Mouse (Mus musculus) spleen, postnatal 4 days (tissue): ENCODE measurements around the gene Zfyve27.

Experiments
- DNase-seq, 2 experiments: peaks; one replicate each; pipeline ENCODE4 v3.0.0; 2022; ENCODE audit warnings: low spot score in 2 of 2

The Zfyve27 gene

GRCm38 (mm10) chr19:42163764-42164163 lies at the start of gene Zfyve27:
Gene Zfyve27, plus strand, starts transcription at chr19:42163951.
- no peak for DNase-seq

- DNase-seq = no peak
Measured at GRCm38 (mm10) chr19:42115783-42116335, 47.9 kb upstream of the Zfyve27 start.

DNA sequence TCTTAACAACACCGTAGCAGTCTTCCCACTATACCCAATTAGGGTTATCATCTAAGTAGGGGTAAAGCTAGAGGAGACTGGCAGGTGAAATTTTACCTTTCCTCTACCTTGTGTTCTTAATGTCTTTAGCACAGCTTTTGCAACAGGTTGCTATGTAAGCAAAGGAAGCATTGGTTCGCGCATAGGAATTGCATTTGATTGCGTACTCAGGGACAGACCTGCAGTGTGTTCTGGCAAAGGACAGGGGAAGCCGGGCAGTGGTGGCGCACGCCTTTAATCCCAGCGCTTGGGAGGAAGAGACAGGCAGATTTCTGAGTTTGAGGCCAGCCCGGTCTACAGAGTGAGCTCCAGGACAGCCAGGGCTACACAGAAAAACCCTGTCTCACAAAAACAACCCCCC lies 45.6 kb upstream of the Zfyve27 start:
- DNase-seq = no peak

DNA sequence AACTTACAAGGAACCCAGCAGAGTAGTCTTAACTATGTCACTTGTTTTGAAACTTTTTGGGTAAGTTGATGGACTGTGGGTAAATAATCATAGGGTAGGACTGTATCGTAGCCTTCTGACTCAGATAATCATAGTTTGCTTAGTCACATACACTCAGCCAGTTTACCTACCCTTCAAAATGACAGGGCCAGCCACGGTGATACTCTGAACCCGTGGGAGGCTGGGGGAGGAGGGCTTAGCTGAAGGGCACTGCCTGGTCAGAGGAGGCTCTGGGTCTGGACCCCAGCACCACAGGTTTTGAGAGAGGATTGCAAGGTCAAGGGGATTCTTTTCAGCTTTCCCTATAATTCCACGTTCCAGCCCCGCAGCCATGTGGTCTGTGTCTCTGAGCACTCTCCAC lies 45.2 kb upstream of the Zfyve27 start:
- no peak for DNase-seq

GRCm38 (mm10) chr19:42120451-42120850 lies 43.3 kb upstream of the Zfyve27 start:
- DNase-seq = no peak

- no peak for DNase-seq
Measured at GRCm38 (mm10) chr19:42124684-42125083, 39.1 kb upstream of the Zfyve27 start.

- DNase-seq = no peak
Measured at GRCm38 (mm10) chr19:42125501-42126218, 38.1 kb upstream of the Zfyve27 start.

DNA sequence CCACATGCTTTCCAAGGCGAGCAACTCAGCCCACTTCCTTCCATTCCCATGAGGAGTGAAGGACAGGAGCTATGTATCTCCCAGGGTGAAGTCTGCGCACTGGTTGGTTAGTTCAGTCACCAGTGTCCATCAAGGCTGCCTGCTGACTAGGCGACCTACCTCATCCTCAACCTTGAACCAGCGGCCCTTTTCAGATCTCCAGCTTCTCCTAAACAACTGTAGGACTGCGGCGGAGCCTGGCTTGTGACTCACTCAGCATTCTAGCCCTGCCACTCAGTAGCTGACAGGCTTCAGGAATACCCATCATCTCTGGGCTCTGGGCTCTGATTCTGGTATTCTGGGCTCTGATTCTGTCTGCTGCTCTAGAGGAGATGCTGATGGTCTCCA lies 37.5 kb upstream of the Zfyve27 start:
- DNase-seq = no peak

DNA sequence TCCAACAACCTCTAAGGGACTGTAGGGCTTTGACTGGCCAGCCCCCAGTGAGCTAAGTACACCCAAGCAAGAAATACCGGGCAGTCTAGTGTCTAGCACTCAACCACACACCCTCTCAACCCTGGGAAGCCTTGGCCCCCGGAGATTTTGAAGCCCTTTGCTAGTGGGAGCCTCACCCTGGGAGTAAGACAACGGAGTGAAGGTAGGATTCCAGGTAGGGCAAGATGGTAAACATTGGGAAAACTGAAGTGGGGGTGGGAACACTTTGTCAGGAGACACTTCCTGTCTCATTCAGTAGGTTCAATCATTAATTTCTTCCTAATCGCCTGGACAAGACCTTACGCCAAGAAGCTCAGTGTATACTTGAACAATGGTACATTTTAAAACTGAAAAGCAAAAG lies 36.7 kb upstream of the Zfyve27 start:
- no peak for DNase-seq

DNA sequence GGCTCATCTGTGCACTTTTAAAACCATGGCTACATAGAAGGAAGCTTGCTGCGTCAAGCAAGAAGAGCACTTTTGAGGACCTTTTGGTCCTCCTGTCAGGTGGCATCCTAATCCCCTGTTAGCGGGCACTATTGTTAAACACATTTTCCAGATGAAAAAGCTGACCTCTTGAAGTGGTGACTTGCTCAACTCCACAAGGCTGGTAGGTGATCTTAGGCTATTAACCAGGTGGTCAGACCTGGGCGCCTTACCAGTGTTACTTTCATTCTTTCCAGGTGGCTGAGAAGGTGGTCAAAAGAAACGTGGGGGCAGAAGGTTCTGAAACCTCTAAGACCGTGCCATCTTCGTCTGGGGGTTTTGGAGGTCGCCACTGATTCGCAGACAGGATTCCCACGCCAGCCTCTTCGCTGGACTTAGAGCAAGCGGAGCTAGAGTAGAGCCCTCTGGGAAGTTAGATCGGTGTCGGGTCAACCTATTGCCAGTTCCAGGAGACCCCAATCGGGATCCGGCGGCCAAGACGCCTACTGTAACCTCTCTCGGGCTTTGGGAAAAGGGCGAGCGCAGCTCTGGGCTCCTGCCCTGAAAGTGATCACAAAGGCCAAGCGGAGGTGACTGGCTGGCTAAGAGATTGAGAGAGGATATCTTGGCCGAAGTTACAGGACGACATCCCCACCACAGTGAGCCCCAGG lies 35.6 kb upstream of the Zfyve27 start:
- no peak for DNase-seq

DNA sequence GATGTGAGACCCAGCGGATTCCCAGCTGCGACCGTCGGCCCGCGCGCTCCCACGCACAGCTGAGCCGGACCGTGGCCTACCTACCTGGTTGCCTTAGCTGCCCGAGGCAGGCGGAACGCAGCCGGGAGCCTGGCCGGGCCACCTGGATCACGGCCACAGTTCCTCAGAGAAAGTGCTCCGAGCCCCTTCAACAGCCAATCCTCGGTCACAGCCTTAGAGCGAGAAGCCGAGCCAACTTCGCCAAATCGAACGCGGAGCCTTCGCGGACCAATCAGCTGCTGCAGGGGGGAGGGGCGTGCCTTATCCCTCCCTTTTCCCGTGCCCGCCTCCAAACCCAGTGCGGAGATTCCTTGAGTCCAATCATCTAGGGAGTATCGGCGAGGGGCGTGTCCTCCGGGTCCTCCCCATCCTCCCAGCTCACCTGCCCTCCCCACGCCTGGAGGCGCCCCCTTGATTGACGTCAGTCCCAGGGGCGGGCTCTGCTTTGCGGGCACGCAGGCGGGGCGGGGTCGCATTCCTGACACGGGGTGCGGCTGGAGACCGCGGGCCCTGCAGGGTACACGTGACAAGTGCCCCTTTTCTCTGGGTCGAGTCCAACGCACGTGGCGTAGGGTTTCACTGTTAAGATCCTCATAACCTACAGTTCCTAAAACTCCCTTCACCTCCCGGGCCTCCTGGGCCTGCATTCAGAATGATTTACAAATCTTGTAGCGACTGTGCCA lies 34.8 kb upstream of the Zfyve27 start, which contains the start of gene Avpi1:
TSS of gene Avpi1 (minus strand) at position 273 of the 722 bp plus-strand sequence.
- DNase-seq = peak; percentile 86 to 89

- DNase-seq = no peak
Measured at GRCm38 (mm10) chr19:42129509-42130293, 34.0 kb upstream of the Zfyve27 start.

DNA sequence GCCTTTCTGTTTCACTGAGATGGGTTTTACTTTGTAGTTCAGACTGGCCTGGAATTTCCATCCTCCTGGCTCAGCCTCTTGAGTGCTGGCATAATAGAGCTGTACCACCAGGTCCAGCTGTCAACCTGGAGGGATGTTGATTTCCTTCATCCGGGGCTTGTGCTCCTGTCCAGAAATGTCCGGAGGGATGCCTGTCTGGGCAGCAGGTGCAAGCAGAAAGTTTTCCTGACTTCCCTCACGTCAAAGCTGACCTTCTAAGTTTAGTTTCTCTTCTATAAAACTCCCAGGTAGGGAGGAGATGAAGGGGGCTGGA lies 33.5 kb upstream of the Zfyve27 start:
- DNase-seq = no peak

- no peak for DNase-seq
Measured at GRCm38 (mm10) chr19:42131101-42131500, 32.6 kb upstream of the Zfyve27 start.

- no peak for DNase-seq
Measured at GRCm38 (mm10) chr19:42135070-42135469, 28.7 kb upstream of the Zfyve27 start.

DNA sequence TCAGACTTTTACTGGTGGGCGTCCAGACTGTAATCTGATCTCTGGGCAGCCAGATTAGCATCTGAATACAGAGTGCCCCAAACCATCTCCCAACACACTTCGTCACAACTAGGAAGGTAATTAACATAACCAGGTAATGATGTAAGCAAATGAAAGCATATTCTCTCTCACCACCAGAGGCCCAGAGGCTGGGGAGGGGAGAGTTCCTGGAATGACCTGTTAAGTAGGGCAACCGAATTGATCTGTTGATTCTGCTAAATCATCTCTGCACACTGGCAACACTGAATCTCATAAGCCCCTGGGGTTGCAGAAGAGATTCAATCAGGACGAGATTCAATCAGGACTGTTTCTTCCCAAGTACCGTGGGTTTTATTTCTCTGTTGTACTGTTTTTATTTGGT lies 27.6 kb upstream of the Zfyve27 start:
- no peak for DNase-seq

- no peak for DNase-seq
Measured at GRCm38 (mm10) chr19:42137167-42137672, 26.5 kb upstream of the Zfyve27 start.

DNA sequence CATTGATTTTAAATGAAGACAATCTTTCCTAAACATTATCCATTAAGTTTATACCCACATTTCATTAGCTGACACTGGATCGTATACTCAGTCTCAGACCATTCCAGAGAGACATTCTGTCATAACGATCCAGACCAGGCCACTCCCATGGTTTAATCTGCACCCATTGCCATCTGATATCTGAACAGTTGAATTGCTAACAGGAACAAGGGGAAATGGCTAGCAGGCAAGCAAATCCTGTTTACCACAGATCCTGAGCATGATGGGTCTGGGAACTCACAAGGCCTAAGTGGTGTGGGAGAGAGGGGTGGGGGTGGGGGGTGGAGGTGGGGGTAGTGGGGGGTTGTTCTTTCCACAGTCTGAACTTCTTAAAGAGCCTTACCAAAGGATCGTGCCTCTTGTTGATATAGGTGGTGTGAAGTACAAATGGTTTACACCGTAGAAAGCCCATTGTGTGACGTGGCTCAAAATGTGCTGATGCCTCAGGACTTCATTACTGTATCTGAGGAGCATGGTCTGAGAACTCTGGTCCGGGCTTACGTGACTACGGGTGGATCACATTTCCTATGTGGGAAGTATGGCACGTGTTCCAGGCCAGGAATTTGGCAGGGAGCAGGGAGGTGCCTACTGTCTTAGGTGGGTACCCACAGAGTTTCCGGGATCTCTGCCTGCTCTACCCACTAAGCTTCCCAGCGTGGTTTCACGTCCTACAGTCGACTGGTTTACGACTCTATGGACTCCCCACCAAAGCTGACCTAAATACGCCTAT lies 25.1 kb upstream of the Zfyve27 start:
- no peak for DNase-seq

DNA sequence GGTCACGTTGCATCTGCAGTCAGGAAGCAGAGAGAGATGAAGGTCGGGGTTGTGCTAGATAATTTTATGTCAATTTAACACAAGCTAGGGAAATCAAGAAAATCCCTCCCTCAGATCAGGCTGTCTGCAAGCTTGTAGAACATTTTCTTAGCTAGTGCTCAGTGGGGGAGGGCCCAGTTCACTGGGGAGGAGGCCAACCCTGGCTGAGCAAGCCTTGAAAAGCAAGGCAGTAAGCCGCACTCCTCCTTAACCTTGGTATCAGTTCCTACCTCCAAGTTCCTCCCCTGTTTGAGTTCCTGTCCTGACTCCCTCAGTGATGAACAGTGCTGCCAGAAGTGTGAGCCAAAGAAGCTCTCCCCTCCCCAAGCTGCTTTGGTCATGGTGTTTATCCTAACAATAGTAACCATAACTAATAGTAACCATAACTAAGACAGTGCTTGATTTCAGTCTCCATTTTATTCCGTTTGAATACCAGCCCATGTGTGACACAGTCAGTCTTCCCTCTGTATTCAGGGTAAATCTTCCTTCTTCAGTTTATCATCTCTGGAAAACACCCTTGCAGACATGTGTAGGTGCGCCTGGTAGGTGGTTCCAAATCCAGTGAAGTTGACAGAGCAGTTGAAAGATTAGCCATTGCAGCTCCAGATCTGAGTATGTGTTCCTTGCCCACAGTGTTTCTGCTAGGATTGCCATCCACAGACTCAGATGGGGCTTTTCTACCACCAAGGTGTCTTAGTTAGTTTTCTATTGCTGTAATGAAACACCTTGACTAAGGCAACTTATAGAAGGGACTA lies 23.8 kb upstream of the Zfyve27 start:
- DNase-seq = no peak

DNA sequence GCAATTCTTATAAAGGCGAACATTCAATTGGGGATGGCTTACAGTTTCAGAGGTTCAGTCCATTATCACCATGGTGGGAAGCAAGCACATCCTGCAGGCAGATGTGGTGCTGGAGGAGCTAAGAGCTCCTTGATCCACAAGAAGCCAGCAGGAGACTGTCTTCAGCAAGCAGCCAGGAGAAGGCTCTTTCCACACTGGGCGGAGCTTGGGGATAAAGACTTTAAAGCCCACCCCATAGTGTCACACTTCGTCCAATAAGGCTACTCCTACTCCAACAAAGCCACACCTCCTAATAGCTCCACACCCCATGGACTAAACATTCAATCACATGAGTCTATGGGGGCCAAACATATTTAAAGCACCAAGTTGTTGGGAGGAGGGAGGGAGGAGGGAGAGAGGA lies 21.8 kb upstream of the Zfyve27 start:
- no peak for DNase-seq
